Mouse (Mus musculus): ENCODE measurements around the gene Stk40. TPM values are rescaled to one million over a fixed set of nuclear protein-coding genes. Genes with fewer than 3 reads are reported as not detected.

Stk40 gene
- polyA plus RNA-seq, 1 experiment from 2014 or later = 27.1 TPM

- Histone ChIP-seq H3K27me3 (ENCODE audit: control insufficient read depth, insufficient read depth, low read depth, low read length) (peaks cover 5% of the 10 kb centered on the region), H3K4me3 (ENCODE audit: low read depth, low read length) (no peak overlapping the region), H3K27ac (ENCODE audit: low read length) (peak overlapping the region; percentile 45), H3K4me2 (ENCODE audit: low read length) (no peak overlapping the region), H3K9ac (ENCODE audit: low read depth, low read length) (no peak overlapping the region), H3K36me3 (ENCODE audit: control insufficient read depth, insufficient read depth, low read length) (no peaks in the 10 kb centered on the region), H3K9me3 (replicated peaks; ENCODE audit: control insufficient read depth, low read length, poor library complexity, severe bottlenecking) (no peaks in the 10 kb centered on the region), H3K4me1 (ENCODE audit: control insufficient read depth, insufficient read depth, low read length) (no peaks in the 10 kb centered on the region)
- ATAC-seq = no peak
- WGBS = 75% methylated on average over 4 of the region's 4 CpGs
These were observed 51.4 kb downstream of the Stk40 start for GRCm38 (mm10) chr4:126155183-126155582.

GRCm38 (mm10) chr4:126155869-126156268 is 52.1 kb downstream of the Stk40 start:
- no peaks in the 10 kb centered on the region for H3K4me1 ChIP-seq (ENCODE audit: control insufficient read depth, insufficient read depth, low read length)
- no peak overlapping the region; the same call in 1 of the 2 replicates for H3K9ac ChIP-seq (ENCODE audit: low read depth, low read length)
- no peaks in the 10 kb centered on the region for H3K9me3 ChIP-seq (replicated peaks; ENCODE audit: control insufficient read depth, low read length, poor library complexity, severe bottlenecking)
- no peak for ATAC-seq
- WGBS = 72% methylated on average over 2 of the region's 2 CpGs
- peak overlapping the region; percentile 45 for H3K27ac ChIP-seq (ENCODE audit: low read length)
- no peaks in the 10 kb centered on the region for H3K36me3 ChIP-seq (ENCODE audit: control insufficient read depth, insufficient read depth, low read length)
- no peak overlapping the region for H3K4me3 ChIP-seq (ENCODE audit: low read depth, low read length)
- no peak overlapping the region for H3K4me2 ChIP-seq (ENCODE audit: low read length)
- H3K27me3 ChIP-seq (ENCODE audit: control insufficient read depth, insufficient read depth, low read depth, low read length) = no peaks in the 10 kb centered on the region

GRCm38 (mm10) chr4:126156617-126157016 is 52.9 kb downstream of the Stk40 start:
- H3K4me1 ChIP-seq (ENCODE audit: control insufficient read depth, insufficient read depth, low read length) = no peaks in the 10 kb centered on the region
- no peaks in the 10 kb centered on the region for H3K27me3 ChIP-seq (ENCODE audit: control insufficient read depth, insufficient read depth, low read depth, low read length)
- WGBS = 57% methylated on average over 5 of the region's 5 CpGs
- no peak overlapping the region for H3K27ac ChIP-seq (ENCODE audit: low read length)
- no peak overlapping the region for H3K4me2 ChIP-seq (ENCODE audit: low read length)
- ATAC-seq = no peak
- no peaks in the 10 kb centered on the region for H3K36me3 ChIP-seq (ENCODE audit: control insufficient read depth, insufficient read depth, low read length)
- H3K4me3 ChIP-seq (ENCODE audit: low read depth, low read length) = no peak overlapping the region
- H3K9ac ChIP-seq (ENCODE audit: low read depth, low read length) = no peak overlapping the region
- no peaks in the 10 kb centered on the region for H3K9me3 ChIP-seq (replicated peaks; ENCODE audit: control insufficient read depth, low read length, poor library complexity, severe bottlenecking)

- Histone ChIP-seq H3K36me3 (ENCODE audit: control insufficient read depth, insufficient read depth, low read length) (no peaks in the 10 kb centered on the region), H3K4me2 (ENCODE audit: low read length) (no peak overlapping the region), H3K27me3 (ENCODE audit: control insufficient read depth, insufficient read depth, low read depth, low read length) (no peaks in the 10 kb centered on the region), H3K4me1 (ENCODE audit: control insufficient read depth, insufficient read depth, low read length) (peaks cover 4% of the 10 kb centered on the region; the same call in 1 of the 2 replicates), H3K9me3 (replicated peaks; ENCODE audit: control insufficient read depth, low read length, poor library complexity, severe bottlenecking) (no peaks in the 10 kb centered on the region), H3K27ac (ENCODE audit: low read length) (no peak overlapping the region), H3K4me3 (ENCODE audit: low read depth, low read length) (no peak overlapping the region), H3K9ac (ENCODE audit: low read depth, low read length) (no peak overlapping the region)
- no peak for ATAC-seq
- WGBS = 91% methylated on average over 6 of the region's 6 CpGs
These were observed 53.8 kb downstream of the Stk40 start for GRCm38 (mm10) chr4:126157562-126157961.

GRCm38 (mm10) chr4:126159455-126159854 is 55.7 kb downstream of the Stk40 start:
- H3K4me3 ChIP-seq (ENCODE audit: low read depth, low read length) = no peak overlapping the region
- no peaks in the 10 kb centered on the region for H3K36me3 ChIP-seq (ENCODE audit: control insufficient read depth, insufficient read depth, low read length)
- H3K9me3 ChIP-seq (replicated peaks; ENCODE audit: control insufficient read depth, low read length, poor library complexity, severe bottlenecking) = no peaks in the 10 kb centered on the region
- no peaks in the 10 kb centered on the region for H3K27me3 ChIP-seq (ENCODE audit: control insufficient read depth, insufficient read depth, low read depth, low read length)
- peaks cover 6% of the 10 kb centered on the region; the same call in 1 of the 2 replicates for H3K4me1 ChIP-seq (ENCODE audit: control insufficient read depth, insufficient read depth, low read length)
- WGBS = 70% methylated on average over 8 of the region's 8 CpGs
- no peak overlapping the region for H3K9ac ChIP-seq (ENCODE audit: low read depth, low read length)
- no peak overlapping the region for H3K4me2 ChIP-seq (ENCODE audit: low read length)
- no peak overlapping the region for H3K27ac ChIP-seq (ENCODE audit: low read length)
- no peak for ATAC-seq

GRCm38 (mm10) chr4:126160981-126161380 is 57.2 kb downstream of the Stk40 start:
- Histone ChIP-seq H3K4me3 (ENCODE audit: low read depth, low read length) (no peak overlapping the region), H3K4me1 (ENCODE audit: control insufficient read depth, insufficient read depth, low read length) (peaks cover 6% of the 10 kb centered on the region; the same call in 1 of the 2 replicates), H3K27ac (ENCODE audit: low read length) (no peak overlapping the region), H3K9ac (ENCODE audit: low read depth, low read length) (no peak overlapping the region), H3K9me3 (replicated peaks; ENCODE audit: control insufficient read depth, low read length, poor library complexity, severe bottlenecking) (no peaks in the 10 kb centered on the region), H3K36me3 (ENCODE audit: control insufficient read depth, insufficient read depth, low read length) (no peaks in the 10 kb centered on the region), H3K27me3 (ENCODE audit: control insufficient read depth, insufficient read depth, low read depth, low read length) (no peaks in the 10 kb centered on the region), H3K4me2 (ENCODE audit: low read length) (no peak overlapping the region)
- 89% methylated on average over 8 of the region's 8 CpGs for WGBS
- no peak for ATAC-seq

GRCm38 (mm10) chr4:126161456-126161855 is 57.7 kb downstream of the Stk40 start:
- H3K36me3 ChIP-seq (ENCODE audit: control insufficient read depth, insufficient read depth, low read length) = peaks cover 3% of the 10 kb centered on the region; the same call in 1 of the 2 replicates
- H3K27ac ChIP-seq (ENCODE audit: low read length) = no peak overlapping the region
- no peaks in the 10 kb centered on the region for H3K9me3 ChIP-seq (replicated peaks; ENCODE audit: control insufficient read depth, low read length, poor library complexity, severe bottlenecking)
- H3K27me3 ChIP-seq (ENCODE audit: control insufficient read depth, insufficient read depth, low read depth, low read length) = no peaks in the 10 kb centered on the region
- peaks cover 6% of the 10 kb centered on the region; the same call in 1 of the 2 replicates for H3K4me1 ChIP-seq (ENCODE audit: control insufficient read depth, insufficient read depth, low read length)
- H3K9ac ChIP-seq (ENCODE audit: low read depth, low read length) = no peak overlapping the region
- 93% methylated on average over 6 of the region's 6 CpGs for WGBS
- H3K4me3 ChIP-seq (ENCODE audit: low read depth, low read length) = no peak overlapping the region
- no peak for ATAC-seq
- no peak overlapping the region for H3K4me2 ChIP-seq (ENCODE audit: low read length)

- Histone ChIP-seq H3K4me2 (ENCODE audit: low read length) (peak overlapping the region; percentile 84), H3K36me3 (ENCODE audit: control insufficient read depth, insufficient read depth, low read length) (peaks cover 9% of the 10 kb centered on the region; the same call in 1 of the 2 replicates), H3K4me3 (ENCODE audit: low read depth, low read length) (no peak overlapping the region), H3K9me3 (replicated peaks; ENCODE audit: control insufficient read depth, low read length, poor library complexity, severe bottlenecking) (no peaks in the 10 kb centered on the region), H3K9ac (ENCODE audit: low read depth, low read length) (0 out of 2 replicates have a peak overlapping the region, but pooled peaks have one; percentile 80), H3K27me3 (ENCODE audit: control insufficient read depth, insufficient read depth, low read depth, low read length) (no peaks in the 10 kb centered on the region), H3K4me1 (ENCODE audit: control insufficient read depth, insufficient read depth, low read length) (peaks cover 6% of the 10 kb centered on the region; the same call in 1 of the 2 replicates), H3K27ac (ENCODE audit: low read length) (no peak overlapping the region)
- 68% methylated on average over 9 of the region's 9 CpGs for WGBS
- 0 out of 2 replicates have a peak, but pooled peaks have one; percentile 7 for ATAC-seq
These were observed 58.2 kb downstream of the Stk40 start for GRCm38 (mm10) chr4:126161986-126162385.

- Histone ChIP-seq H3K36me3 (ENCODE audit: control insufficient read depth, insufficient read depth, low read length) (peaks cover 9% of the 10 kb centered on the region; the same call in 1 of the 2 replicates), H3K4me3 (ENCODE audit: low read depth, low read length) (peak overlapping the region; percentile 58), H3K4me2 (ENCODE audit: low read length) (peak overlapping the region; percentile 84), H3K9me3 (replicated peaks; ENCODE audit: control insufficient read depth, low read length, poor library complexity, severe bottlenecking) (no peaks in the 10 kb centered on the region), H3K9ac (ENCODE audit: low read depth, low read length) (peak overlapping the region; percentile 80), H3K27me3 (ENCODE audit: control insufficient read depth, insufficient read depth, low read depth, low read length) (no peaks in the 10 kb centered on the region), H3K4me1 (ENCODE audit: control insufficient read depth, insufficient read depth, low read length) (peaks cover 6% of the 10 kb centered on the region; the same call in 1 of the 2 replicates), H3K27ac (ENCODE audit: low read length) (0 out of 2 replicates have a peak overlapping the region, but pooled peaks have one; percentile 32)
- ATAC-seq = peak; percentile 88
- WGBS = under 1% methylated on average over 42 of the region's 44 CpGs
These were observed 58.8 kb downstream of the Stk40 start for GRCm38 (mm10) chr4:126162544-126163066.

Measured in midbrain, embryonic 16.5 days (tissue).